Mouse (Mus musculus) neural tube, embryonic 10.5 days (tissue): ENCODE results near the gene Cfap61.

ENCODE experiments used
- DNase-seq: peaks from one replicate; pipeline ENCODE4 v3.0.0-alpha.2; 2017; ENCODE audit warnings: low spot score; ENCODE audit errors: extremely low spot score

Cfap61 gene

GRCm38 (mm10) chr2:146257037-146257436, 322.5 kb downstream of the Cfap61 start:
- no peak for DNase-seq

- no peak for DNase-seq
These were observed 323.0 kb downstream of the Cfap61 start for GRCm38 (mm10) chr2:146257609-146258008.

GRCm38 (mm10) chr2:146258736-146259469, 324.3 kb downstream of the Cfap61 start:
- peak; percentile 24 for DNase-seq

- no peak for DNase-seq
These were observed 325.4 kb downstream of the Cfap61 start for GRCm38 (mm10) chr2:146259787-146260560.

- no peak for DNase-seq
These were observed 326.6 kb downstream of the Cfap61 start for GRCm38 (mm10) chr2:146261146-146261545.

- DNase-seq, result peak; percentile 51
These were observed 327.6 kb downstream of the Cfap61 start for GRCm38 (mm10) chr2:146262215-146262614.

- no peak for DNase-seq
These were observed 328.4 kb downstream of the Cfap61 start for GRCm38 (mm10) chr2:146262966-146263365.
